Mouse (Mus musculus) intestine, embryonic 14.5 days (tissue): Measurements from ENCODE around the gene 4833420G17Rik. TPM values are rescaled to one million over a fixed set of nuclear protein-coding genes. Genes with fewer than 3 reads are reported as not detected.
"Not testable (repeated sequence)": the region's sequence is repeated elsewhere in the genome, so short reads cannot be mapped to it uniquely, and the experiment has no call there.

ENCODE experiments used
- ATAC-seq: fragments of 200-750 bp; cut with Nextera tagmentation; replicated peaks from 2 replicates; pipeline ENCODE4 v1.8.0; 2017; ENCODE audit warnings: low read depth, moderate number of reproducible peaks, moderate TSS enrichment, moderate library complexity; ENCODE audit not compliant: low FRiP score, low TSS enrichment
- DNase-seq: peaks from one replicate; pipeline ENCODE4 v3.0.0-alpha.2; 2018; ENCODE audit warnings: low spot score
- H3K27ac ChIP-seq: fragments of 300-500 bp; sonication (generic); 2 replicates; pipeline ENCODE4 v1.5.1; 2014; ENCODE audit warnings: low read depth, mild to moderate bottlenecking, control low read depth
- H3K27me3 ChIP-seq: fragments of 300-500 bp; sonication (generic); replicated peaks from 2 replicates; pipeline ENCODE4 v1.6.1; 2014; ENCODE audit warnings: low read length, control low read depth; ENCODE audit not compliant: control insufficient read depth, insufficient read depth
- H3K36me3 ChIP-seq: fragments of 300-500 bp; sonication (generic); 2 replicates; pipeline ENCODE4 v1.6.1; 2014; ENCODE audit warnings: low read length, control low read depth; ENCODE audit not compliant: control insufficient read depth, insufficient read depth
- H3K4me1 ChIP-seq: fragments of 300-500 bp; sonication (generic); replicated peaks from 2 replicates; pipeline ENCODE4 v1.6.1; 2014; ENCODE audit warnings: low read length, control low read depth, mixed read lengths; ENCODE audit not compliant: control insufficient read depth, insufficient read depth
- H3K4me2 ChIP-seq: fragments of 300-500 bp; sonication (generic); 2 replicates; pipeline ENCODE4 v1.6.1; 2014; ENCODE audit warnings: low read length
- H3K4me3 ChIP-seq: fragments of 300-500 bp; sonication (generic); 2 replicates; pipeline ENCODE4 v1.5.1; 2014; ENCODE audit warnings: low read depth, low read length, control low read depth, mixed read lengths
- H3K9ac ChIP-seq: fragments of 300-500 bp; sonication (generic); 2 replicates; pipeline ENCODE4 v1.6.1; 2014; ENCODE audit warnings: mild to moderate bottlenecking, low read length
- H3K9me3 ChIP-seq: fragments of 300-500 bp; sonication (generic); 2 replicates; pipeline ENCODE4 v1.6.1; 2016; ENCODE audit warnings: low read length, control low read depth; ENCODE audit not compliant: control insufficient read depth
- WGBS: fragments of 180-500 bp; shearing (Covaris S2); extraction: QIAGEN DNeasy Blood & Tissue Kit; methylation state at CpG from one replicate; pipeline ENCODE4 v1.1.7; 2014; 5-methylcytosine and 5-hydroxymethylcytosine counted together
- polyA plus RNA-seq: library from polyadenylated mRNA; unstranded; fragments of >200 nt; fragmentation: Nextera tagmentation; extraction: Ambion mirVana; gene quantifications from 2 replicates; pipeline ENCODE4 v1.2.1, GENCODE M21; 2014

4833420G17Rik gene
- polyA plus RNA-seq, 1 experiment from 2014 or later: 54.8 TPM

- H3K9me3 ChIP-seq, H3K36me3 ChIP-seq, H3K27ac ChIP-seq, H3K4me2 ChIP-seq, H3K9ac ChIP-seq, H3K4me3 ChIP-seq, H3K4me1 ChIP-seq, DNase-seq, ATAC-seq, H3K27me3 ChIP-seq: not testable (repeated sequence)
- 96% methylated on average over 9 of the region's 22 CpGs for WGBS
Observed at GRCm38 (mm10) chr13:119494938-119495337, 32.4 kb downstream of the 4833420G17Rik start.

Other genes starting within 250 kb of the 4833420G17Rik start
- gene Paip1, start 34.2 kb upstream of the 4833420G17Rik start, polyA plus RNA-seq: 71.8 and 77.1 TPM in 2 replicates
- gene Tmem267, start 25.3 kb downstream of the 4833420G17Rik start, polyA plus RNA-seq: 0.98 and 2.4 TPM in 2 replicates
- gene 3110070M22Rik, start 25.6 kb downstream of the 4833420G17Rik start, polyA plus RNA-seq: 0.69 and 2.7 TPM in 2 replicates
- gene Ccl28, start 161.1 kb downstream of the 4833420G17Rik start, polyA plus RNA-seq: 0.09 TPM in 1 of 2 replicates, not detected in the other
- gene Hmgcs1, start 227.6 kb downstream of the 4833420G17Rik start, polyA plus RNA-seq: 218 and 236 TPM in 2 replicates